Mouse (Mus musculus) CH12F3 (cell line): ENCODE data around the gene Ypel2.

ENCODE experiments used
- in situ Hi-C: fragments of 300-500 bp; cut with MboI; formaldehyde crosslinking; loops from 2 replicates; pipeline ENCODE4 v1.14.3; 2020; ENCODE audit warnings: low sequenced_read_pairs

Ypel2 gene

GRCm38 (mm10) chr11:86963027-86963426 is 30.5 kb downstream of the Ypel2 start:
- in situ Hi-C loops, result no loop called here

GRCm38 (mm10) chr11:86962362-86962761 is 31.1 kb downstream of the Ypel2 start:
- in situ Hi-C loops, result no loop called here

- in situ Hi-C loops, result no loop called here
Measured at GRCm38 (mm10) chr11:86961510-86962303, 31.8 kb downstream of the Ypel2 start.

GRCm38 (mm10) chr11:86960331-86960730 is 33.2 kb downstream of the Ypel2 start:
- in situ Hi-C loops, result no loop called here

GRCm38 (mm10) chr11:86958721-86959675 is 34.5 kb downstream of the Ypel2 start:
- in situ Hi-C loops, result no loop called here

GRCm38 (mm10) chr11:86958182-86958581 is 35.3 kb downstream of the Ypel2 start:
- in situ Hi-C loops, result no loop called here

- in situ Hi-C loops, result no loop called here
Measured at GRCm38 (mm10) chr11:86956363-86956762, 37.1 kb downstream of the Ypel2 start.

GRCm38 (mm10) chr11:86954616-86955270 is 38.8 kb downstream of the Ypel2 start:
- in situ Hi-C loops, result no loop called here

GRCm38 (mm10) chr11:86953096-86953495 is 40.4 kb downstream of the Ypel2 start:
- in situ Hi-C loops, result no loop called here

- in situ Hi-C loops, result no loop called here
Measured at GRCm38 (mm10) chr11:86952659-86953058, 40.8 kb downstream of the Ypel2 start.

- in situ Hi-C loops, result no loop called here
Measured at GRCm38 (mm10) chr11:86951672-86952071, 41.8 kb downstream of the Ypel2 start.

GRCm38 (mm10) chr11:86950491-86950890 is 43.0 kb downstream of the Ypel2 start:
- in situ Hi-C loops, result no loop called here

- in situ Hi-C loops, result no loop called here
Measured at GRCm38 (mm10) chr11:86949951-86950441, 43.5 kb downstream of the Ypel2 start.

- in situ Hi-C loops, result no loop called here
Measured at GRCm38 (mm10) chr11:86946644-86947195, 46.8 kb downstream of the Ypel2 start.

GRCm38 (mm10) chr11:86945933-86946332 is 47.6 kb downstream of the Ypel2 start:
- in situ Hi-C loops, result no loop called here

- in situ Hi-C loops, result no loop called here
Measured at GRCm38 (mm10) chr11:86945058-86945457, 48.4 kb downstream of the Ypel2 start.

GRCm38 (mm10) chr11:86944539-86944938 is 49.0 kb downstream of the Ypel2 start:
- in situ Hi-C loops, result no loop called here

- in situ Hi-C loops, result no loop called here
Measured at GRCm38 (mm10) chr11:86941904-86942303, 51.6 kb downstream of the Ypel2 start.

GRCm38 (mm10) chr11:86939503-86939902 is 54.0 kb downstream of the Ypel2 start:
- in situ Hi-C loops, result no loop called here

- in situ Hi-C loops, result no loop called here
Measured at GRCm38 (mm10) chr11:86938551-86938950, 55.0 kb downstream of the Ypel2 start.

- in situ Hi-C loops, result no loop called here
Measured at GRCm38 (mm10) chr11:86938108-86938507, 55.4 kb downstream of the Ypel2 start.
